Mouse (Mus musculus) WW6 (cell line): ENCODE data around the gene Clec3b.

Experiments used
- DNase-seq: peaks from one replicate; pipeline ENCODE4 v3.0.0-alpha.2; 2013; ENCODE audit warnings: low read depth, low spot score

The Clec3b gene

GRCm38 (mm10) chr9:123153121-123153520 lies 2.4 kb downstream of the Clec3b start:
- no peak for DNase-seq

DNA sequence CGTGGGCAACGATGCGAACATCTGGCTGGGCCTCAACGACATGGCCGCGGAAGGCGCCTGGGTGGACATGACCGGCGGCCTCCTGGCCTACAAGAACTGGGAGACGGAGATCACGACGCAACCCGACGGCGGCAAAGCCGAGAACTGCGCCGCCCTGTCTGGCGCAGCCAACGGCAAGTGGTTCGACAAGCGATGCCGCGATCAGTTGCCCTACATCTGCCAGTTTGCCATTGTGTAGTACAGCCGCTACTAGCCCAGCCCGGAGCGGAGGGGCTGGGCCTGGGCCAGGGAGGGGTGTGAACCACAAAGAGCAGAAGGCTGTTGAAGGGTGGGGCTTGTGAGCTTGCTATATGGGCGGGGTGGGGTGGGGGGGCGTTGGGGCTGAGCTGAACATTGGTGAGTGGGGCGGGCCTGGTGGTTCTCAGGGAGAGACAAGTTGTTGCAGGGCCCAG lies 6.2 kb downstream of the Clec3b start:
- DNase-seq, result peak; percentile 28

DNA sequence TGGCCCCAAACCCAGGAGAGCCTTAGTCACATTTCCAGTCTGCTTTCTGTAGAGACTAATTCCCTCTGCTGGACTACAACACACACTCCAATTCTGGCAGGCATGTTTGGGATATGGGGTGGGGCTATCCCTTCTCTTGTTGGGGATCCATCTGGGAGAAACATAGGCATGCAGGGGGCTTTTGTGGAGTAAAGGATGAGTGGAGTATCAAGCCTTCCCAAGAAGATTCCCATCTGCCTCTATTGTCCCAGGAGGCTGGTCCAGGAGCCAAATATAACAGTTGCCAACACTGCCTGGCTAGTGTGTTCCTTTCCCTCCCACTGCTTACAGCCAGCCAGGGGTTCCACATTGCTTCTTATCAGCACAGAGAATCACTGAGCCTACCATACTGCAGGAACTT lies 7.0 kb downstream of the Clec3b start:
- no peak for DNase-seq

DNA sequence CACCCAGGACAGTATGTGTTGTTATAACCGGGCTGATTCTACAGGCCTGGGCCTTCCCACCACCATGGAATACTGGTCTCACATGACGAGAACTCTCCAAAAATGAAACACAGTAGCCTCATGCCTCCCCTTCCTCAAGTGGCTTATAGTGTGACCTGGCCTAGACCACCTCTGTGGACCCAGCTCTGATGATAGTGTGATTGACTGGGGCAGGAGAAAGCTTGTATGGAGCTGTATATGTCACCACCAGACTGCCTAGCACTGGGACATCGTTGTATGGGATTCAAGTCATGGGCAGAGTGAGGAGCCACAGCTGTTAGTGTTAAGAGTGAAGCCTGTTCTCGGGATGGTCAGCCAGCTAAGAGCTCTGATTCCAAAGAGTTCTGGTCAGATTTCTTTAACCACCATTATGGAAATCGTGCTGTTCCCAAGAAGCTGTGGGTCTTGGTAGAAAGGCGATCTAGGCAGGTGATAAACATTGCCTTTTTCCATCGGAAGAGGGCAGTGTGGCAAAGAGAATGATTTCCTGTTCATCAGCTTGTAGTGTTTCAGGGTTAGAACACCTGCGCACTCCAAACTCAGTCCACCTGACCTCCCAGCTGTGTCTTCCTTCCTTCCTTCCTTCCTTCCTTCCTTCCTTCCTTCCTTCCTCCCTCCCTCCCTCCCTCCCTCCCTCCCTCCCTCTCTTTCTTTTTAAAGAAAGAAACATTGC lies 7.5 kb downstream of the Clec3b start:
- peak; percentile 36 for DNase-seq

DNA sequence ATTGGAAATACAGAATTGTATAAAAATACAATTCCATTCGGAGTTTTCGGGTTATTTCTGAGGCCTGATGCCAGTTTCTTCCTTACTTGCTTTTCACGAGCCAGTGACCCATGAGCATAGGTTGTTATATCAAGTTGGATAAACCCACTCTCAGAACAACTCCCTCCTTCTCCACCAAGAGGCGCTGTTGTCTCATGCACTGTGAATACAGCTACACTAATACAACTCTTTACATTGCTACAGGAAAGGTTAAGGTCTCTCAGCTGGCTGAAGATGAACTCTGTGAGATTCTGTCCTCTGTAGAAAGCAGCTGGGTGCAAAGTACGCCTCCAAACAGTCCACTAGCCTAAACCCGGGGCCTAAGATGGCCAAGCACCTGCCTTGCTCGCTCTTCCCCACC lies 8.6 kb downstream of the Clec3b start:
- peak; percentile 26 for DNase-seq

DNA sequence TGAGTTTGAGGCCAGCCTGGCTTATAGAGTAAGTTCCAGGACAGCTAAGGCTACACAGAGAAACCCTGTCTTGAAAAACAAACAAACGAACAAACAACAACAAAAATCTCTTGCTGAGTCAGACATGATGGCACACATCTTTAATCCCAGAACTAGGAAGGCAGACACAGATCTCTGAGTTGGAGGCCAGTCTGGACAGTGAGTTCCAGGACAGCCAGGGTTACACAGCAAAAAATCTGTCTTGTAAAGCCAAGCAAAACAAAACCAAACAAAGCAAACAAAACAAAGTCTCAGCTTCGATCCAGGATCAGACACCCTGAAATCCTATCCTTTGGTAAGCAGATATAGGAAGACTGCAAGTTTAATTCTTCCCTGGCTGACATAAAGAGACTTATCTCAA lies 11.0 kb downstream of the Clec3b start:
- no peak for DNase-seq

GRCm38 (mm10) chr9:123162985-123163694 lies 12.4 kb downstream of the Clec3b start:
- no peak for DNase-seq

- DNase-seq, result no peak
Measured at GRCm38 (mm10) chr9:123165781-123166443, 15.2 kb downstream of the Clec3b start.

GRCm38 (mm10) chr9:123173760-123174159 lies 23.0 kb downstream of the Clec3b start:
- no peak for DNase-seq

GRCm38 (mm10) chr9:123174356-123174755 lies 23.6 kb downstream of the Clec3b start:
- DNase-seq, result no peak

DNA sequence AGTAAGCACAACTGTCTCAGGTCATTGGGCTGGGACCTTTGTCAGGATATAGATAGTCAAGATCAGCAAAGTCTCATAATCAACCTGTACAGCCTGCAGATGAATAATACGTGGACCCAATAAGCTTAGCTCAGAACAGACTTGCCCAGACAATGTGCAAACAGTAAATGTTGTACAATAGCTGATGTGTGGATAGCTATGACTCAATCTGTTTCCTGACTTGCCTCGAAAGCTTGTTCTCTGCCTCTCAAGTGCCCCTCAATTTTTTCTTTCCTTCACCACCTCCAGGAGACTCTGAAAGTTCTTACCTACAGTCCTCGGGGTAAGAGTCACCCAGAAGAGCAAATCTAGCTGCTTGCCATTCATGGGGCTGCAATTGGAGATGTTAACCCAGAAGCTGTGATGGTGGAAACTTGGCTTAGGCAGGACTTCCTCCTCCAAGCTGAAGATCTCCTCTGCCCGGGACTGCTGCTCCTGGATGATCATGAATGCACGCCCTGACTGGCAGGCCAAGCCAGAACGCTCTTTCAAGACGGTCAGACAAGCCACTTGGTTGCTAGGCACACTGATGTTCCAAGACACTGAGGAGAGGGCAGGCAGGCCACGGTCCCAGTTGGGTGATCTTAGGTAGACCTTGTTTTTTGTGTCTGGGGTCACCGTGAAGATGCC lies 26.8 kb downstream of the Clec3b start:
- no peak for DNase-seq

DNA sequence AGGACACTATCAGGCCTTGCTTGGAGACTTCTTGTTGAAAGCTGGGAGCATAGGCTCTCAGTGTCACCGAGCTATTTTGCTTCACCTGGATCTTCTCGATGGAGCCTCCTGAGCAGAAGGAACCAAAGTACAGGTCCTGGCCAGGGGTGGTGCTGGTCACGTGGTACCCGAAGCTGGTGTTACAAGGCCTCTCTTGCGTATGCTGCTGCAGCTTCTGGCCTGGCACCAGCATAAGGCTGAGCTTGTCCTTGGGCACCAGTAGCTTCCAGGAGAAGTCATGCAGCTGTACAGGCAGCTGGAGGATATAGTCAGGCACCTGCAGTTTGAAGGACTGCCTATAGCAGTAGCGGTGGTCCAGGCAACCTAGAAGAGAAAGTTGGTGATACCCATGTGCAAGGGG lies 29.3 kb downstream of the Clec3b start:
- DNase-seq, result no peak

GRCm38 (mm10) chr9:123183226-123183625 lies 32.5 kb downstream of the Clec3b start:
- no peak for DNase-seq

- no peak for DNase-seq
Measured at GRCm38 (mm10) chr9:123185546-123185945, 34.8 kb downstream of the Clec3b start.

GRCm38 (mm10) chr9:123186151-123186550 lies 35.4 kb downstream of the Clec3b start:
- no peak for DNase-seq

- DNase-seq, result no peak
Measured at GRCm38 (mm10) chr9:123187589-123187988, 36.8 kb downstream of the Clec3b start.

- DNase-seq, result no peak
Measured at GRCm38 (mm10) chr9:123188271-123188670, 37.5 kb downstream of the Clec3b start.

GRCm38 (mm10) chr9:123200116-123200515 lies 49.4 kb downstream of the Clec3b start:
- no peak for DNase-seq

- DNase-seq, result no peak
Measured at GRCm38 (mm10) chr9:123206526-123206925, 55.8 kb downstream of the Clec3b start.

DNA sequence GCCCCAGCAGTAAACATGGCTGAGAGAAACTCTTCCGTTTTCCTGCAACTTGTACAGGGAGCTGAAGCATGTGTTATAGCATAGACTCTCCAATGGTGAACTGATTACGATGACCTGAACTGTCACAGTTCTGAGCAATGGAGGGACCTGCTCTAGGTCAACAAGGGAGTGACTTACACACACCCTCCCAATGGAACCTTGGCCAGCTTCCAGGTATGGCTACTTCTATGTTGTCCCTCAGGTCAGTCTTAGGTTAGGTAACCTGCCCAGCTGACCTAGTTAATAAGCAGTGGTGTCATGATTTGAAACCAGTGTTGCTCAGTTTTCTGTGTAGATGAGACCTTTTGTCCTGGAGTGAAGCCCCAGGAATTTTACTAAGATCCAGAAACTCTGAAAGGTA lies 56.2 kb downstream of the Clec3b start:
- no peak for DNase-seq
